Mouse (Mus musculus): ENCODE results near the gene Hexim2. TPM values are rescaled to one million over a fixed set of nuclear protein-coding genes. Genes with fewer than 3 reads are reported as not detected.

Hexim2 gene
- total RNA-seq, 2 experiments from 2014 or later = 15.4 TPM

DNA sequence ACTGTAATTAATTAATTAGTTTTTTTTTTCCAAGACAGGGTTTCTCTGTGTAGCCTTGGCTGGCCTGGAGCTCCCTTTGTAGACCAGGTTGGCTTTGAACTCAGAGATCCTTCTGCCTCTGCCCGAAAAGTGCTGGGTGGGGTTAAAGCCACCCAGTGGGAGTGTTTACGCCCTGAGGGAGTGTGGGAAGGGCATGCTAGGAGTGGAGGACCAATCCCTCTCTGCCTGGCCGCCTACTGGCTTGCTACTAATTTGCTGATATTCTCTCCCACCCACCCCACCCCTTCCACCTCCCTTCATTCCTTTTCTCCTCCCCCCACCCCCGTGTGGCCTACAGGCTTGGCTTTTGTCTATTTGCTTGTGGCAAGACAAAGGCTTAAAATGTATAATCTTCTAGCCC is 25.8 kb upstream of the Hexim2 start:
- no peak for DNase-seq (ENCODE audit: low spot score in 2 of 2)
- intact Hi-C loops (cut with DNase I) = no loop called here

DNA sequence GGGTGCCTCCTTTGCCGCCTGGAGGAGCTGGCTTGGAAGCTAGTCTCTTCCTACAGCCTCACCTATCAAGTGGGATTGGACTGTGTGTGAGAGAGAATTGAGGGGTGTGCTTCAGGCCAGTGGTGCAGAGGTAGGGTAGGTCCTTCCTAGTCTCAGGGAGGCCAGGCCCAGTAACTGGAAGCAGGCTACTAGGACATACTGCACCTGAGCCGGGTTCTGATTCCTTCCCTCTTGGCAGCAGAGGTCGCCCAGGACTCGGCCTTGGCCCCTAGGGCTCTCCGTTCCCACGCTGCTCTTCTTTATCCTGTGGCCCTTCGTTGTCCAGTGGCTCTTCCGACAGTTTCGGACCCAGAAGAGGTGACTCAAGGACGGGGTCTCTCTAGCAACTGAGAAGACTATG is 20.9 kb upstream of the Hexim2 start:
- intact Hi-C loops (cut with DNase I) = no loop called here

DNA sequence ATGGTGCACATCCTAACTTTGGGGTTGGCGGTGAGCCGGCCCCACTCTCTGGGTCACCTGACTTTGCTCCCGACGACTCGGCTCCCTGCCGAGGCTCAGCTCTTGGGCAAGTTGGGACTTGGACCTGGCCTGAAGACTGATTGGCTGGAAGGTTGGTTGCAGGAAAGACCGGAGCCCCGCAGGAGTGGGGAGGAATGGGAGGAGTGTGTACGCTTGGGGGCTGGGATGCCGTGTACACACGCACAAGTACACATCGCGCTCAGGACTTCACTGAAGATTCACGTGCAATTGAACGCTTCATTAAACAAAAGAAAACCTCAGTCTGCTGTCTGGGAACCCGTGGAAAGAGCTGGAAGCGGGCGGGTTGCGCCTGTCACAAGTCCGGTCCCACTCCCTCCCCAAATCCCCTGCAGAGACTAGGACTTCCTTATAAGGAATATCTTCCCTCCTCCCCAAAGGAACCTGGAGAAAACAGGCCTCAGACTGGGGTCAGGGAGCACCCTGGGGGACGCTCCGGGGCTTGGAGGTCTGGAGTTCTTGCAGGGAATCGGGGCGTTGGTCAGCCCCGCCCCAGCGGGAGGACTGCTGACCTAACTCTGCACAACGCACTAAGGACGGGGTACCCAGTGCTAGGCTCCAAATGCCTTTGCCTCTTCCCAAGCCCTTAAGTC is 20.2 kb upstream of the Hexim2 start:
- DNase-seq (ENCODE audit: low spot score in 2 of 2) = peak in 1 of 2 experiments; percentile 43
- intact Hi-C loops (cut with DNase I) = no loop called here

More for the DNA sequence above, 20.9 kb upstream of the Hexim2 start:
- no peak for DNase-seq (ENCODE audit: low spot score in 2 of 2)

DNA sequence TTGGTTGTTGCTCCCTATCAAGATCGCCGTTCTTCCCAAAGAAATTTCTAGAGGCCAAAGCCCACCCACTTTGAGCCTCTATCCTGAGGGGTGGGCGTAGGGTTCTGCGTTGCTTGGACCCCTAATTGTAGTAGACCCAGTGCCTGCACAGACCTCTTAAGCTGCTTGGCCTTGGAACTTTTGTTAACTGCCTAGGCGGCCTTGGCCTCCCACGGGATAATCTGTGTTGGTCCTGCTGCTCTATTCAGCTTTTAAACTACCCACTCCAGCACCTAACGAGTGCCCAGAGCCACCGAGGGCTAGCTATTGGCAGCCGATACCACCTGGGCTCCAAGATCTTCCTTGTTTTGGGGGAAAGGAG is 19.7 kb upstream of the Hexim2 start:
- no peak for DNase-seq (ENCODE audit: low spot score in 2 of 2)
- intact Hi-C loops (cut with DNase I) = no loop called here

DNA sequence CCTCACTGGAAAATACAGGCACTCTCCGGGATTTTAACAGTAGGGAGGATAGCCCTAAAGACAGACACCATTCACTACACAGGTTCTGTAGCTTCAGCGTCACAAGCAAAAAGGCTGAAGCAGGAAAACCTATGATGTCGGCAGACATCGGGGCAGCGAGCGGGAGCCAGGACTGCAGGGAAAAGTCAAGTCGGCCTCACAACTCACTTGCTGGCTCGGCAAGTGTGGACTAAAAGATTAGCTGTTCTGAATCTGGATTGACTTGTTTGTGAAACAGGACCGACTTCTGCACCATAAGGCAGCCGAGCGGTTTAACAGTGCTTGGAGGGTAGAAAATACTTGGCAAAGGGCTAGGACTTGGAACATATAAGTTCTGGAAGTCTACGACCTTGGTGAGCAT is 19.2 kb upstream of the Hexim2 start:
- no peak for DNase-seq (ENCODE audit: low spot score in 2 of 2)
- intact Hi-C loops (cut with DNase I) = no loop called here

DNA sequence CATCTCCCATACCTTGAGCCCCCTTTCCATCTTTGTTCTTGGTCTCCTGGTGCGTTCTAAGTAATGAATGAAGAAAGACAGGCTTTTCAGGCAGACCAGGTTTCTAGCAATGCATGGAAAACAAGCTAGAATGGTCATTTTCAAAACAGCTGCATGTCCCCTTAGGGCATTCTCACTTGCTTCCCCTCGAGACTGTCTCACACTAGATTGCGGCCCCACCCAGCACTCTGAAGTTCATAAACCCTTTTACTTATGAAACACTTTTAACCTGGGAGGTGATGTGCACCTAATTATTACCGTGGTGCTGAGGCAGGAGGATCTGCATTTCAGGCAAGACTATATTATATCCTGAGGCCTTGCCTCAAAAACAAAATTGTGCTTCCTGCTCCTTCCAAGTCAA is 18.5 kb upstream of the Hexim2 start:
- intact Hi-C loops (cut with DNase I) = no loop called here
- DNase-seq (ENCODE audit: low spot score in 2 of 2) = no peak

DNA sequence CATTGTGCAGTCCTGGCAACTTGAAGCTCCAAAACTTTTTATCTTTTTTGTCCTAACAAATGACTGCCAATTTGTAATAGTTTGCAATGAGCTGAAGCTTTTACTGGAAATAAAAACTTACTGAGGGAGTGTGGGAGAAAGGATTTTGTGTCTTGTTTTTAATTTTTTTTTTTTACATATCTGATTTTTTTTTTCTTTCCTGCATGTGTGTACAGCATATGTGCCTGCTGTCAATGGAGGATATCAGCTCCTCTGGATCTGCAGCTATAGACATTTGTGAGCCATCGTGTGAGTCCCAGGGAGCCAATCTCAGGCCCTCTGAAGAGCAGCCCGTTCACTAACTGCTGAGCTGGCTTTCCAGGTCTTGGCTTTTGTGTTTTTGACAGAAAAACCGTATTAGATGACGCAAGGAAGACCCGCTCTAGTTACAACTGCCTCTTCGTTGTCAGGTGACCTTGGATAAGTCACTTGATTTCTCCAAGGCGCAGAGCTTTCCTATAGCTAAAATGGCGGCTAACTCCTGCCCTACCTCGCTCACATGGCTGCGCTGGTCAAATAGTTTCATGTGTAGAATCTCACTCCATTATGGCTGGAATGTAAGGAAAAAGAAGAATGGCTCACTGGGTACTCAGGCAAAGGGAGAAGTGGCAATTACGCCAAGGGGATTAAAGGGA is 17.8 kb upstream of the Hexim2 start:
- DNase-seq (ENCODE audit: low spot score in 2 of 2) = no peak
- intact Hi-C loops (cut with DNase I) = no loop called here

DNA sequence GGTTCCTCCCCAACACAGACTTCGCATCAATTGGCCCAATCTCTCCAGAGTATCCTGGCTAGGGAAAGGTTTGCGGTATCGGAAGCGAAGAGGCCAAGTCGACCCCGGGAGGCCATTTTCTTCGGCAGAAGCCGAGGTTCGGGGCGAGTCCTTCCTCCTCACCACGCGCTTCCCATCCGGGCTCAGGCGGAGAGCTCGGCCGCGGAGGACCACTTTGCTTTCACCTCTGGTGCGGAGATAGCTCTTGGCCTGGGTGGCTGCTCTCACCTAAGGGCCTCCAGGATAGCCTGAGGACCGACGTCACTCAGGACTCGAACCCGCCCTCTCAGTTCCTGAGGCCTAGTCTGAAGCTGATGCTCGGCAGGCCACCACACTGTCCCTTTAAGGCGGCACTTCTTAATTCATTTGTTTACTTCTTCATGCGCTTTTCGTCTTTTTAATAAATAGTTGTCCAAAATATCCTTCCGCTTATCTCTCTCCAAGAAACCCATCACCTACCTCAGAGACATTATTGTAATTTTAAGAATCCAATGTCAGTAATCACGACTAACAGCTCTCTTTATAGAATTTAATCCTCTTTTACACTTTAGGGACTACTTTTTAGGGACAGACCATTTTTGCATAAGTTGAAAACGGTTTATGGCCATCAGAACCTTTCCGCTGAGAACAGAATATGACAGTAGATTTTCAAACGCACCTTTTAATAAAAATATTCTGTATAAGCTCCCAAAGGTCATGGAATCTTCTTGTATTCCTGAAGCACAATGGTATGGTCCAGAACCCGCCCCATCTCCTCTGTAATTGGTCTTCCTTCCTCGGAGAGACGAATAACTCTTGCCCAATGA is 16.8 kb upstream of the Hexim2 start:
- intact Hi-C loops (cut with DNase I) = no loop called here
- DNase-seq (ENCODE audit: low spot score in 2 of 2) = peak; percentile 78 to 88

DNA sequence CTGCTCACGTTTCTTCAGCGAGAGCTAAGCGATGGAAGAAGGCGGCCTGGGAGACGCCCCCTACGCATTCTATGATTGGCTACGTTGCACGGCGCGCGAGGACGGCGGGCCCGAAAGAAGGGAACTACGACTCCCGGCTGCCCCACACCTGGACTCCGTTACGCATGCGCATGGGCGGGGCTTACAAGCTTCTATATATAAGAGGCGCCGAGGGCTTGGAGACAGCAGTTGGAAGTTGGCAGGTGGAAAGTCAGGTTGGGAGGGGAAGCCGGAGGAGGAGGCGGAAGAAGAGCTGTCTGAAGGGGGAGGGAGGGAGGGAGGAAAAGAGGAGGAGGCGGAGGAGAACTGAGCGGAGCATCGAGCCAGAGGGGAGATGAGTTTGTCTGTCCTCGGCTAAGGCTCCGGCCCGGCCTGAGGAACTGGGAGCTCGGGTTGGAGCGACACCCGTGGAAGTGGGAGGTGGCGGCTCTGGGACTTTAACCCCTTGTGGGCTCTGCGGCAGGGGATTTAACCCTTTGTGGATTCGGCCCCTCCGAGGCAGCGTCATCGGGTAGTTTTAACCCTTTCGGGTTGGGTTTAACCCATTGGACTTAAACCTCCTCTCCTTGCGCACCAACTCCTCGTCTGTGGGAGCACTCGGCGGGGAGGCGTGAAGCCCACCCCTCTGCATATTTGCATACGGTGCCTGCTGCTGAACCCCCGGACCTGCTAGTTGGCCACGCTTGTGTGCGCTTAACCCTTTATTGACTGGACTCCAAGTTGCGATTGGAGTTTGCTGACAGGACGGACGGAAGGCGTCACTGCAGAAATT is 16.0 kb upstream of the Hexim2 start, which contains the start of gene Hexim1:
Gene Hexim1, plus strand, starts transcription at position 224 of the 811 bp plus-strand sequence.
- intact Hi-C loops (cut with DNase I) = no loop called here

DNA sequence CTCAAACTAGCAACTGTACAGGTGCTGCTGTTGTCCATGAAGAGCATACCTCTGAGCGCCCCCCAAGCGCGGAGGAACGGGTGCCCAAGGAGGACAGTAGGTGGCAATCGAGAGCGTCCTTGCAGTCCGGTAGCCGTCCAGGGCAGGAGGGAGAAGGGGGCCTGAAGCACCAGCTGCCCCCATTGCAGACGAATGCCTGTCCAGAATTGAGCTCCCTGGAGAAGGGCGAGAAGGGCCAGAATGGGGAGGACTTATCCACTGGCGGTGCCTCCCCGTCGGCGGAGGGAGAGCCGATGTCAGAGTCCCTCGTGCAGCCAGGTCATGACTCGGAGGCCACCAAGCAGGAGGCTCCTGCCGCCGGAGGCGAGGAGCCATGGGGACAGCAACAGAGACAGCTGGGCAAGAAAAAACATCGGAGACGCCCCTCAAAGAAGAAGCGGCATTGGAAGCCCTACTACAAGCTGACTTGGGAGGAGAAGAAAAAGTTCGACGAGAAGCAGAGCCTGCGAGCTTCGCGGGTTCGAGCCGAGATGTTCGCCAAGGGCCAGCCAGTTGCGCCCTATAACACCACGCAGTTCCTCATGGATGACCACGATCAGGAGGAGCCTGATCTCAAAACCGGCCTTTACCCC is 15.2 kb upstream of the Hexim2 start:
- peak in 1 of 2 experiments; percentile 72 for DNase-seq (ENCODE audit: low spot score in 2 of 2)
- intact Hi-C loops (cut with DNase I) = loop anchor here (1.0 kb wide), 2 partner anchors 15 to 42 kb away; partner anchors contain the start of gene Hexim2

More for the DNA sequence above, 16.0 kb upstream of the Hexim2 start, which contains the start of gene Hexim1:
- peak; percentile 100 for DNase-seq (ENCODE audit: low spot score in 2 of 2)

DNA sequence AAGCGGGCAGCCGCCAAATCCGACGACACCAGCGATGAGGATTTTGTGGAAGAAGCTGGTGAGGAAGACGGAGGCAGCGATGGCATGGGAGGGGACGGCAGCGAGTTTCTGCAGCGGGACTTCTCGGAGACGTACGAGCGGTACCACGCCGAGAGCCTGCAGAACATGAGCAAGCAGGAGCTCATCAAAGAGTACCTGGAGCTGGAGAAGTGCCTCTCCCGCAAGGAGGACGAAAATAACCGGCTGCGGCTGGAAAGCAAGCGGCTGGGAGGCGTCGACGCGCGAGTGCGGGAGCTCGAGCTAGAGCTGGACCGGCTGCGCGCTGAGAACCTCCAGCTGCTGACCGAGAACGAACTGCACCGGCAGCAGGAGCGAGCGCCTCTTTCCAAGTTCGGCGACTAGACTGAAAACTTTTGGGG is 14.6 kb upstream of the Hexim2 start:
- intact Hi-C loops (cut with DNase I) = loop anchor here (1.0 kb wide), 2 partner anchors 15 to 42 kb away; partner anchors contain the start of gene Hexim2
- no peak for DNase-seq (ENCODE audit: low spot score in 2 of 2)

DNA sequence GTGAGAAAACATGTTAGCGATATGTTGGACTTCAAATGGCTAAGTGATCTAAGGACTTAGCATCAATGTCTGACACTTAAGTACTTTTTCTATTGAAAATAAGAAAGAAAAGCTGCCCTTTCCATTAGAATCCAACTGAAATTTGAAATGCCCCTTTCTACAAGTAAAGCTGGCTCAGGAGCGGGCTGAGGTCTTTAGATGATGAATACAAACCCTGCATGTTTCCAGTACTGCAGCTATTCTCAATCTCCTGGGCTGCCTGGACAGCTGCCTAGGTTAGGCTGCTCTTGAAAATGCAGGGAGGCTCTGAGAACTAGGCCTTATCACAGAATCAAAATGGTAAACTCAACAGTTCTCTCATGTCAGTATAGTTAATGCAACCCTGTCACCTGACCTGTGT is 13.4 kb upstream of the Hexim2 start:
- no peak for DNase-seq (ENCODE audit: low spot score in 2 of 2)
- intact Hi-C loops (cut with DNase I) = no loop called here

DNA sequence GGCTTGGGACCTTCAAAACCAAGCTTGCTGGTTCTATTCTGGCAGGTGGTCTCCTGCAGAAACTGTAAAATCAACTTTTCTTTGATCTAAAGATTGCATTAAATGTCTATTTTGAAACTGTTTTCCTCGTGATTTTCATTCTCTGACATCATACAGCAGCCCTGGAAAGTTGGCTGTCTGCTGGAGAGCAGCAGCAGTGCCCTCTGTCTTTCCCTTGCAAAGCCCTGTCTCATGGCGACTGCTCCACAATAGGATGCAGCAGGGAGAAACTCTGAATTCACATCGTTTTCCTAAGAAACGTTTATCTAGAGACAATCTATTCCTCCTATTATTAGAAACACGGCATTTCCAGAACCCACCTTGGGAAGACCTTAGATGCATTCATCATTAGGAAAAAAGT is 12.6 kb upstream of the Hexim2 start:
- intact Hi-C loops (cut with DNase I) = no loop called here
- no peak for DNase-seq (ENCODE audit: low spot score in 2 of 2)

DNA sequence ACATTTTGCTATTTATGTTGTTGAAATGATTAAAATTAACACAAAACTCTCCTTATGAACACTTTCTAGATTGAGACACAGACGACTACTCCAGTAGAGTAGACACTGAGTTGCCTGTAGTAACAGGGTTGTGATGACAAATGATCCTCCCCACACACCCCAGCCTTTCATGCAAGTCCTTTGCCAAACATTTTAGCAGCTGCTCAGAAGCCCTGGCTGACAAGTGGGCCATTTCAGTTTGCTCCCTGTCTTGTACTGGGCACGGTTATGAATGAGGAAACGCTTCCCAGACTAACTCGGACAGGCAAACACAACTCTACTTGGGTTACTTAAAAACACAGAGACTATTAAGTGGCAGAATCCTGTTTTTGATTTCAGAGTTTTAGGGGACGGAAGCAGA is 11.9 kb upstream of the Hexim2 start:
- no peak for DNase-seq (ENCODE audit: low spot score in 2 of 2)
- intact Hi-C loops (cut with DNase I) = no loop called here

DNA sequence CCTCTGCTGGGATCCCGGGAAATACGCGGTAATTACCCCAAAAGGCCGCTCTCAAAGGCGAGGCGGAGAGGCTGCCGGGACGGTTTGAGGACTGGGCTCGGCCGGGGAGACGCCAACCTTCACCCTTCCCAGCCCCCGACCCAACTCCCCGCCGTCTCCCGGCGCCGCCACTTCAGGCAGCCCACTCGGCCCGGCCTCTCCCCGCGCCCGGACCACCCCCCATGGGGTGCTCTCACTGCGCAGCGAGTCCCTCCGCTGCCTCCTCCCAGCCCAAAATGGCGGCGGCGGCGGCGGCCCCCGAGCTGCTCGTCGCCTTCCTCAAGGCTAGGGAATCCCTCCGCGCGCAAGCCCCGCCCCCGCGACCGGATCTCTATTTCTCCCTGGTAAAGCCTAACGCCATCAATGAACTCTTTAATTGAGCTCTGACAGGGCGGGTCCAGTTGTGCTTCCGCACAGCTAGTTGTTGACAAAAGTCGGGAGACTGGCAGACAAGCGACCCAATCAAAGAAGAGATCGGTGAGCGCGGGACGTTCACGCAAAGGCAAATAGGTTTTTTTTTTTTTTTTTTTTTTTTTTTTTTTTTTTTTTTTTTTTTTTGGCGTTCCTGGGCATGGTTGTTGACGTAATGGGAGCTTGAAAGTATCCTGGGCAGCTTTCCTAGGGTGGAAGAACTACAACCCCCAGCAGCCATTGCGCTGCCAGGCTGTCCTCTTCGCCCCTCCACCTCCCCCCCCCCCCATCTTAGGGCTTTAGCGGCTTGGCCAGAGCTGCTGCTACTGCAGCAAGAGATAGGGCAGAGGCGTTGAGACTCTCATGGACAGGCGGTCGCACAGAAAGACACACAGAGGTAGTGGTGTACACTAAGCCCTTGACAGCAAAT is 587 bp downstream of the Hexim2 start:
- intact Hi-C loops (cut with DNase I) = loop anchor here (1.0 kb wide), 1 partner anchor 16 kb away; no protein-coding TSS in a partner anchor
- DNase-seq (ENCODE audit: low spot score in 2 of 2) = peak; percentile 100

DNA sequence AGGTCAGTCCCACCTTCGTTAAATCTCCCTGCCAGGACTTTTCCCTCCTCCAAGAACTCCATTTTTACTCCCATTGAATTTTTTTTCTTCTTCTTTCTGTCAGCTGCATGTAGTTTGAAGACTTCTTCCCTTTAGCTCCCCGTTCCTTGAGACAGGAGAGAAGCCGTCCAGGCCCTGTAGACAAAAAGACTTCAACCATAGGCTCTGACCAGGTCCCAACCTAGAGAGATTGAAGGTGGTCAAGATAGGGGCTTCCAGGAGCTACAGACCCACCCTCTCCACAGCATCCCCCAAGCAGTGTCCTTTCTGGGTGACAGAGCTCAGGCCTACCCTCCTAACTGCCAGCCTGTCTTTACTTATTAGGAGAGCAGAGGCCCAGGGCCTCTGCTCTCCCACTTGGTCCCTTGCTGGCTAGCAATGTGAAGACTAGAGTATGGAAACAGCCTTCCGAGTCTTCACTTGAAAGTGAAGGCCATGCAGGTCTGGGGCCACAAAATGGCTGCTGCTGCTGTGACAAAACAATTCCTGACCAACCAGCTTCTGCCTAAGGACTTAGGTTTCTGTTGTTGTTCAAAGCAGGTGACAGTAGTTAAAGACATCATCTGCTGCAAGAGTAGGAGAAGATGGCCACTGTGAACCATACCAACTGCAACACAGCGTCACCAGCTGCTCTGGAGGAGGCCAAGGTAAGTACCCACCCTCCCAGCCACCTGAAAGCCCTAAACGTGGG is 1.4 kb downstream of the Hexim2 start:
- DNase-seq (ENCODE audit: low spot score in 2 of 2) = no peak
- intact Hi-C loops (cut with DNase I) = no loop called here

DNA sequence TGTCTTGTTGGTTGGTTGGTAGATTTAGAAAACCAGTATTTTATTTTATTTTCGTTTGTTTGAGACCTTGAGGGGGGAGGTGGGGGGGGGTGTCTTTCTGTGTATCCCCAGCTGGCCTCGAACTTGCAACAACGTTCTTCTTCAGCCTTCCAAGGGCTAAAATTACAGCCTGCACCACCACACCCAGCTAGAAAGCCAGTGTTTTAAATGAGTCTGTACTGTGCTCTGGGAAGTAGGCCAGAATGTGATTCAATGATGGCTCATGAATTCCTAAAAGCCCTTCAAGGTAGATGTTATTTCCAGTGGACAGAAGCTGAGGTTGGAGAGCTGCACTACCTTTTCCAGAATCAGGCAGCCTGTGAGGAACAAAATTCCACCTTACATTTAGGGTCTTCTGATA is 2.0 kb downstream of the Hexim2 start:
- DNase-seq (ENCODE audit: low spot score in 2 of 2) = no peak
- intact Hi-C loops (cut with DNase I) = no loop called here
